Mouse (Mus musculus): ENCODE data around the gene Arhgap32.
"Not testable (repeated sequence)": the region's sequence is repeated elsewhere in the genome, so short reads cannot be mapped to it uniquely, and the experiment has no call there.

Arhgap32 gene

DNA sequence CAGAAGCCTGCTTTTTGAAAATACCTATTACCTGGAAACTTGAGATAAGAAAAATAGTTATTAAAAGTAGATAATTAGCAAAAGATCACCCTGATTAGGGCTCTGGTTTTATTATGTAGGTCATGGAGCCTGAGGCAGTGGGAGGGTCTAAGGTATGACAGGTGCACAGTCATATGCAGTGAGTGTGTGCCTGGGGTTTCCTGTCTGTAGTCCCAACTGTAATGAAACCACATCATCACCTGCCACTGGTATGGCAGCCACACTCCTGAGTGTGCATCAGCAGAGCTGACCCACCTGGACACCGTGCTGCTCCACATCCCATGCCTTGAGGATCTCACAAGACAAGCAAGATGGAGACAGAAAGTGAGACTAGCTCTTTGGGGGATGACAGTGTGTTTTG lies at the start of gene Arhgap32:
TSS of gene Arhgap32 (plus strand) at position 351 of the 400 bp plus-strand sequence.
- DNase-seq: no peak

DNA sequence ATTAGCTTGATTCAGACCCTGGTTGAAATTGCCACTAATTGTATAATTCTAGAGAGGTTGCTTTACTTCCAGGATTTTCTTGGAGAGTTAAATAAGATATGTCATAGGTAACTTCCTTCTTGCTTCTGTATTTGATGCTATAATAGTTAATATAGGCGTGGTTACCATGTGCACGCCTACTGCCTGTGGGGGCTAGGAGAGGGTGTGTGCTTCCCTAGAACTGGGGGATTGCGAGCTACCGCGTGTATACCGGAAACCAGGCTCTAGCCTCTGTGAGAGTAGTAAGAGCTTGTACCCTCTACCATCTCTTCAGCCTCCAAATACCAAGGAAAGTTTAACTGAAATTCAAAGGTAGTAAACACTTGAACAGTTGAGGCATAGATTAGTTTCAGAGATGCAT lies 43.2 kb upstream of the Arhgap32 start:
- DNase-seq: no peak

DNA sequence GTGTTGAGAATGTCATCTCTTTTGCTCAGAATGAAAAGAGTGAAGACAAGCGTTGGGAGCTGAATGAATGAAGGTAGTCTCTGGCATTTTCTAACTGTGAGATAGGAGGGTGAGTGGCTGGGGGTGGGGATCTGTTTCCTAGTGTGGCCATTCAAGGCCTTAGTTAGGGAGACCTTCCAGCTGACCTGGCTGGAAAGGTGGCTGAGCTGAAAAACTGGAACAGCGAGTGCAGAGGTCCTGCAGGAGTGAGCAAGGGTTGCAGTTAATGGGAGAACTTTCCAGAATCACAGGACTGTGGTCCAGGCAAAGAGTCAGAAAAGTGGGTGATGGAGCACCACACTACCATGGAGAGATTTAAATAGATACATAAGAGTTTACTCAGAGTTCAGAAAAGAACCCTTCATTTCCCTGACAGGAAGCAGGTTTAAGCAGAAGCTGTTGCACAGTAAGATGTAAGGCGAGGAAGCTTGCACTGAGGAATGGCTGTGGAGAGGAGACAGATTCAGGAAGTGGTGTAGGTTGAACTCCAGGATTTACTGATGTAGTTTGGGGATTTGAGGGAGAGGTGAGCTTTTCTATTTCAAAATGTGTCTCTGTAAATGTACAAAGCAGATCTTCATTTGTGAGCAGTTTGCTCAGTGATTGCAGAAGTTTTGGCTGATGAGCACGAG lies 27.7 kb upstream of the Arhgap32 start:
- no peak for DNase-seq

DNA sequence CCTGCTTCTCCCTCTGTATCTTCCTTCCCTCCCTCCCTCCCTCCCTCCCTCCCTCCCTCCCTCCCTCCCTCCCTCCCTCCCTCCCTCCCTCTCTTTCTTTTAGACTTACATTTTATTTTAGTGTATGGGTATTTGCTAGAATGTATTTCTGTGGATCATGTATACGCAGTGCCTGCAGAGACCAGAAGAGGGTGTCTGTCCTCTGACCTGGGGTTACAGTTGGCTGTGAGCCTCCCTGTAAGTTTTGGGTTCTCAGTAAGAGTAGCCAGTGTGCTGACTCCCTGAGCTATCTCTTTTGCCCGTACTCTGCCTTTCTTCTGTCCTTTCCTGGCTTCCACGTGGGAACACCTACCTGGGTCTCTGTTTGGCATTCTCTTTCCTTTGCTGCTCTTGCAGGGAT lies 27.1 kb upstream of the Arhgap32 start:
- no peak for DNase-seq

DNA sequence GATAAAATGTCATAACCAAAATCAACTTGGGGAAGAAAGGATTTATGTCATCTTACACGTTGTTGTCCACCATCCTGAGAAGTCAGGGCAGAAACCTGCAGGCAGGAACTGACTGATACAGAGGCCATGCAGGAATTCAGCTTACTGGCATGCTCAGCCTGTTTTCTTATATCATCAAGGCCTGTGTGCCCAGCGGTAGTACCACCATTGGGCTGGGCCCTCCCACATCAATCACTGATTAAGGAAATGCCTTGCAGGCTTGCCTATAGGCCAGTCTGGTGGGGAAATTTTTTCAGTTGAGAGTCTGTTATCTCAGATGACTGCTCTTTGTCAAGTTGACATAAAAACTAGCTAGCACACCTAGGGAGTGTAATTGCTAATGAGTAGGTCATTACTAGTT lies 22.5 kb upstream of the Arhgap32 start:
- DNase-seq: no peak

DNA sequence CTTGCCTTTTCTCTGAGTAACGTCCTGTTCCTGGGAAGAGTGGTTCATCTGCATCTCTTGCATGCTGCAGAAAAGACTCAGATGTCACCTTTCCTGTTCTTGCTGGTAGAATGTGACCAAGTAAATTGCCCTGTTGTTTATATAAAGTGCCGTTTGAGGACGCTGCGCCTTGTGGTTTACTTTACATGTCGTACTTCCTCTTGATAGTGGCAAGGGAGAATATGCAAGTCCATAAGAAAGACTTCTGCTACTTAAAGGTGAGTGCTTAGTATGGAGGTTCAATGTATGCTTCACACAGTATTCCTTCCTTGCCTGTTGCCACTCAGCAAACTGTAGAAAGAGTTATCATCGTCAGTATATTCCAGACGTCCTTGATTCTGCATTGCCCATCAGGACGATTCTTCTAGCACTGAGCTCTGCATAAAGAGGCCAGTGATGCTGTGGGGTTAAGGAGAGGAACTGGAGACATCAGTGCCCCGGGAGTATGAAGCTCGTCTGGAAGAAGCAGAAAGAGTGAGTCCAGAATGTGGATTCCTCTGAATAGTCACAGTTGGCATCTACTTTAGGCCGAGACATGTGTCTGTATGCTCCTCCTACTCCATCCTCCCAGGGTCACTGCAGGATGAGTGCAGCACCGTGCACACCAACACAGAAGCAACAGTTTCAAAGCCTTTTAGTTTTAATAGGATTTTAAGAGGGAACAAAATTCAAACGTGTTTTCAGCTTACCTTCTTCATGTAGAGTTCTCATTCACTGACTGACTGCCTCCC lies 21.4 kb upstream of the Arhgap32 start:
- no peak for DNase-seq

DNA sequence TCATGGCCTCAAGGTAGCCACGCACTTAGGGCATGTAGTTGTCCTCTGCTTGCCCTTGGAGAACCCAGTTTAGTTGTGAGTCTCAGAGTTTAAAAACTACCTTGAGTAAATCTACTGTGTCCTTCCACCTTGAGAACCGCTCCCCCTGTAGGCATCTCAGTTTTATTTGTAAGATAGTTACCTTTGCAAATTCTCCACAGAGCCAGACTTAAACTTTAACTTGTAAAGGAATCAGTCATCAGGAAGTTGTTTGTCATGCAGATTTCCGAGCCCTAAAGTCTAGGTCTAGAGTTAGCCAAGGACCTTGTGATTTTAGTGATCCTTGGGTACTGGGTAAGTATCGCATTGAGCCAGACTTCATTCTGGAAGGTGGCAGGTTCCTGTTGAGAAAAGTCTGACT lies 20.4 kb upstream of the Arhgap32 start:
- DNase-seq: no peak

DNA sequence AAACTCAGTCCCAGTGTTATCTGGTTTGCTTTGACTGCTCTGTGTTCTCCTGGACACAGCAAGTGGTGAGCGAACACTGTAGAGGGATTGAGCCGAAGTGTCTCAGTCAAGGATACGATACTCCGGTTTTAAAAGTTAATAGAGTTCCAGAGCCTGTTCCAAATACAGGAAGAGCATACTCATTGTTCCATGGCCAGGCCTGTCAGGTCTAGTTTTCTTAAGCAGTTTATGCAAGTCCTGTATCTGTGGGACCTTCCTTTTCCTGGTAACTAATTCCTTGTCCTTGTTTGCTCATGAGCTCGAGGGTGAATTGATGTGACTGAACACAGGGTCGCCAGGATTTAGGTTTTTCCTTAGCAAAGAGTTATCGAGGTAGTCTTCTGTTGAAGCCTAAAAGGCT lies 19.4 kb upstream of the Arhgap32 start:
- no peak for DNase-seq

DNA sequence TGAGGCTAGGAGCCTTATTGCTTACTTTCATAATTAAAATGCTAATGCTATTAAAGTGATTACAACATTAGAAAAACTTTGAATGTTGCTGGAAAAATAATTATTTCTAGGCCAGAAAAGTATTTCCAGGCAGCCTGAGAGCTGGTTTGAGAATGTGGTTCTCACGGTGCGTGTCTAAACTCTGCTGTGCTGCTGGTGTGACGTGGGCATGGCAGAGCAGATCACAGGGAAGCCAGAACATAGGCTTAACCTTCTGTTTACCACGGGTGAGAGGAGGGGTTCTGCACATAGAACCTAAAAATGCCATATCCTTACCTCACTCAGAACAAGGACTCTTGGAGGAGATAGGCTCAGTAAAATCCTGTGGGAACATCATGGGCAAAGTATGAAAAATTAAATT lies 18.8 kb upstream of the Arhgap32 start:
- no peak for DNase-seq

DNA sequence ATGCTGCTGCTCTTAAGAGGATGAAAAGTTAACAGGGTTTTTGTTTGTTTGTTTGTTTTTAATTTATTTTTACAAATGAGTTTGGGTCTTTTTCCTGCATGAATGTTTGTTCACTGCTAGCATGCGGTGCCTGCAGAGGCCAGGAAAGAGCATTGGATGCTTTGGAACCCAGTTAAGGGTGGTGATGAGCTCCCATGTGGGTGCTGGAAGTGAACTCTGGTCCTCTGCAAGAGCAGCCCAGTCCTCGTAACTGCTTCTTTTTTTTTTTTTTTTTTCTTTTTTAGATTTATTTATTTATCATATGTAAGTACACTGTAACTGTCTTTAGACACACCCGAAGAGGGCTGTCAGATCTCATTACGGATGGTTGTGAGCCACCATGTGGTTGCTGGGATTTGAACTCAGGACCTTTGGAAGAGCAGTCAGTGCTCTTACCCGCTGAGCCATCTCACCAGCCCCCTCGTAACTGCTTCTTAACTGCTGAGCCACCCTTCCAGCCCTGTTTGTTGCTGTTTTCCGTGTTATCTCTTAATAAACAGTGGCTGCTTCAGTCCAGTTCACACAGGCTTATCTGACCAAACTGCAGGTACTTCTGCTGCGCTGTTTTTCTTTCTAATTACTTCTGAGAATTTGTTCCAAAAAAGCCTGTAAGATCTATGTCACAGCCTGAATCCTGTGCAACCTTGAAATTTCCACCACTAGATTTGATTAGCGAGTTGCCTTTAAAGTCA lies 17.3 kb upstream of the Arhgap32 start:
- no peak for DNase-seq

DNA sequence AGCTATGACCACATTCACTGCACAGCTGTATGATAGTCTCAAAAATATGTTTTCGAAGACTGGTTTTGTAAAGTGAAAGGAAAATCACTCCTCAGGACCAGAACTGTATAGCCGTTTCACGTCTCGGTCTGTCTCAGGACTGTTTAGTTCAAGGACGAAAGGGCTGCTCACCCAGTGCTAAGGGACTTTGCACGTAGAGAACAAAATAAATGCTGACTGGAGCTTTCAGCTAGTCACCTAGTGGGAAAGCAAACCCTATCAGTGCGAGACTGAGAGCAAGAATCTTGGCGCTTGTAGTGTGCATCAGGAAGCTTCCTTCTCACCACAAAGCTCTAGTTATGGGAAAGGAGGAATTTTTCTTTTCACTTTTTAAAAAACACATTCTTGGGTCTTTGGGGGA lies 15.4 kb upstream of the Arhgap32 start:
- no peak for DNase-seq

DNA sequence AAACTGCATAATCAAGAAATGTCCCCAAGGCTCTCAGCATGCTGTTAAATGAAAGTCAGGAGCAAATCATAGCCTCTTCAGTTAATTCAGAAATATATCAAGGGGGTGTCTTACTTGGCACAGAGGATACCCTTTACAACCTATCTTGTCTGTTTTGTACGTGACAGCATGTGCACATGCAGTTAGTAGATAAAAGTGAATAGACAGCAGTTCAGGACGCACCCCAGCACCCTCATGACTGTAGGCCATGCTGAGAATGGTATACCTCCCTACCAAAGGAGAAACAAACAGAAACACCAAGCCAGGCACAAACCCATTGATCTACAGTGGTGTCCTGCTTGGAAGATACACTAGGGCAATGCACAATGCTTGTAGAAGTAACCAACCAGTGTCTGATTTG lies 14.4 kb upstream of the Arhgap32 start:
- no peak for DNase-seq

DNA sequence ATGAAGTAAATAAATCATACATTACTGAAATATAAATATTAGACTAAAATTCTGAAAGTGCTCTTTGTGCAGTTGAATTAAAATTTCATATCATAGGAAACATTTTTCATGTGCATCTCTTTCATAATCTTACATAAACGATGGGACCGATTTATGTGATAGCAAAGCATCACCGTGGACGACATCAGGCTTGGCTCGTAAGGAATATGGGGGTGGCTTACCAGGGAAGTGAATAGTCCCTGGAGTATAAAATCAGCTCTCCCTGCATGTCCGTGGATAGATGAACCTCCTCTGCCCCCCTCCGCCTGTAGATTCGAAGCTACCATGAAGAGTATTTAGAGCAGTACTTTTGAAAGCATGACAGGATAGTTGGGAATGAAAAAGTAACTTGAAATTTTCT lies 11.3 kb upstream of the Arhgap32 start:
- DNase-seq: no peak

DNA sequence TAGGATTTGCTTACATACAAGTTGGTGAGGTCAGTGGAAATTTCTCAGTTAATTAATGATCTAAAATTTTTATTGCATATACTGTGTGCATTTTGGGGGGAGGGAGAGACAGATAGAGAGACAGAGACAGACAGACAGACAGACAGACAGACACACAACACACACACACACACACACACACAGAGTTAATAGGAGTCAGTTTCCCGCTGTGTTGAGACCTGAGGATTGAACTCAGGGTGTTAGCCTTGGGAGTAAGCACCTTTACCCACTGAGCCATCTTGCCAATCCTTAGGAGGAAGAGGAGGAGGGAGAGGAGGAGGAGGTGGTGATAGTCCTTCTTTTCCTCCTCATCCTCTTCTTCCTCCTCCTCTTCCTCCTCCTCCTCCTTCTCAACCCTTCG lies 5.6 kb upstream of the Arhgap32 start:
- no peak for DNase-seq

DNA sequence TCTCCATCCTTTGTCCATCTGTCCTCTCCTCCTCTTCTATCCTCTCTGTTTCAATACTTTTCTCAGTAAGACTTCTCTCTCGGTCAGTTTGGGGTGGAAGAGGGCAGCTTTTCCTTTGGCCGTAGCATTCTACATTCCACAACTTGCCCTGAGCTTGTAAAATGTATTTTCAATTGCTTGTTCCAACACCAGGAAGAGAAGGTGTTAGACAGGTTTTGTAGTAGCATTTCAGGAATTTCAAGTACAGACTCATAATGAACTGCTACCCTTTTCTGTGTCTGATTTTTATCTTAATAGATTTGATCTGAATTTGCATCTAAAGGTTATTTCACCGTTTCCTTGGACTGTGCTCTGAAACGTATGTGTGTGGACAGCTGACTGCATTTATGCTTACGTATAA lies 336 bp downstream of the Arhgap32 start:
- no peak for DNase-seq

DNA sequence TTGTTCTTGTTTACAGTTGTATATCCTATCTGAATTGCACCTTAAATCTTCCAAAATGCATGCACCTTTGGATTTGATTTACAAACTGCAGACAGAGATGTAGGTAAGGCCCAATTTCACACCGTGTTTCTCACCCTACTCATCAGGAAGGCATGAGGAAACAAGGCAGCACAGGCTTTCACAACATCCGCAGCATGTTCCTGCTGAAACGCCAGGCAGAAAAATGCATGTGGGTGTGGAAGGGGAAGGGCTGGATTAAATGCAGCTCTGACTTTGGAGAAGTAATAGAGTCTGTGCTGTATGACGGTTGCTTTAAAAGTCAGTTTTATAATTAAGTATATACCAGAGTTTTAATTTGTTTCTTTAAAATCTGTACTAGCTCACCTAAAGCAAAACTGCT lies 1.9 kb downstream of the Arhgap32 start:
- no peak for DNase-seq

DNA sequence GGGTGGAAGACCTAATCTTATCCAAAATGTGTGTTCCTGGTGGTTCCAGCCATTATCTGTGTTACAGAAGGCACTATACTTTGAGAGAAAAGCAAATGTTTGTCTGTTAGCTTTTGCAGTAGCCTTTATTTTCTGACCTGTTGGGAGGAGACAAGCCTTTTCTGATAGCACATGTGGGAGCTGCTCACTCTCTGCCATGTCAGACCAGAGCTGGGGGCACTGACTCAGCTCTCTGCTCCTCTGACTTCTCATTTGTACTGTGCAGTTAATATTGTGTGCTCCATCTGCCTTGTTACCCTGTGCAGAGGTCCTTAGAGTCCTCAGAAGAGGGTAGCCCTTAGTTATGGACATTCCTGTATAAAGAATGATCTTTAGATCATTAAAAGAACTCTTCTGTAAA lies 2.5 kb downstream of the Arhgap32 start:
- no peak for DNase-seq

DNA sequence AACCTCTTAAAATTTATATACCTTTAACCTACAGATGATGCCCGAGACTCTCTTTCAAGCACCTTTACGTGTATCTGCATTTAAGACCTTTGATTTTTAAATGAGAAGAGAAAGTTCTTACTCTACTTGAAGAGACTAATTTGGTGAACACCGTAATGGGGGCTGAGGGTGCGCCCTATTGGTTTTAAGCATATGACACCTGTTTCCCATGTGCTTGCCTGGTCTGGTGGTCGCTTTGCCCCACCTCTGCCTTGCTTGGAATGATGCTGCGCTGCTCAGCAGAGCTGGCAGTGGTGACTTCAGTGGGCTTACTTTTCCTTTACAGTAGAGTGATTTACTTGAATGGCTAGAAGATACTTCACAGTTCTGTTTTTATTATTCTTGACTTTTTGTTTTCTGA lies 3.6 kb downstream of the Arhgap32 start:
- DNase-seq: no peak

DNA sequence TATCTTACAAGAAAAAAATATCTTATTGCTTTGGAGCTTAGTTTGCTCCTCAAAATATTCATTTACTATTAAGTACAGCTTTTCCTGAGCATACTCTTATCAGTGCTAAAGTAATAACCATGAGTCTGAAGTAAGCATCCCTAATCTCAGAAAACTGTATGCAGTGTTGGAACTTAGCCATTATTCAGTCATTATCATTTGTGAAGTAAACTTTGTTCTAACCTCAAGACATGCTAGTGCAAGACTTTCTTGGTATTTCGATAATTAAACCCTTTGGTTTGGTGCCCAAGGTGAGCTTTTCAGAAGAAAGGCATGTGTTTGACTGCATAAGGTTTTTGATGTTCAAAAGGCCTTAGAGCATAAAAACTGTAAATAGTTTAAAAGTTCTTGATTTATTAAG lies 4.2 kb downstream of the Arhgap32 start:
- DNase-seq: no peak

DNA sequence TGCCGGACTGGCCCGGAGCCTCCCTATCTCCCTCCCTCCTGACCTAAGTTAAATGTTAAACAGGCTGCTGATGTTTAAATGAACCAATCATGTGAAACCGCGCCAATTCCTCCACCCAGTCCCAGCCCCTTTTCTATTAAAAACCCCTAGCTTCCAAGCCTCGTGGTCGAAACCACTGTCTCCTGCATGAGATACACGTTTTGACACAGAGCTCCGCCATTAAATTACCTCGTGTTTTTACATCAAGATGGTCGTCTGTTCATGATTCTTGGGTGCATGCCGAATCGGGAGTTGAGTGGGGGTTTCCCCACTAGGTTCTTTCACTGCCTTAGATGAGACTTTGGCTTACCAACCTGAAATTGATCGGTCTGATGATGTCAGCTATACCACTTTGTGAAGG lies 5.3 kb downstream of the Arhgap32 start:
- not testable (repeated sequence) for DNase-seq

DNA sequence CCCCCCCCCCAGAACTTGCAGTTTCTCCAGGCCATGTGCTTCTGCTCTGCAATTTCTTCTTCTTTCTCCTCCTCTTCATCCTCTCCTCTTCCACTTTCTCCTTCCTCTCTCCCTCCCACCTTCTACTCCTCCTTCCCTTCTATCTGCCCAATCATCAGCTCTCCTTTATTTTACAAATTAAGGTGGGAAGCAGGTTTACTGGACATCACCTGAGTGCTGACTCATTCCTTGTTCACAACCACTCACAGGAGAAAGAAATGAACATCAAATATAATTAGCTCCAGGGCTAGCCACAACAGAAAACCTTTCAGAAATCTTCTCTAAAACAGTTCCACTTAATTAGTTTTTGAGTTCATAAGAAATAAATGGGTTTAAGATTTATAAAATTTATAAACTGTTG lies 20.3 kb downstream of the Arhgap32 start:
- DNase-seq: no peak

DNA sequence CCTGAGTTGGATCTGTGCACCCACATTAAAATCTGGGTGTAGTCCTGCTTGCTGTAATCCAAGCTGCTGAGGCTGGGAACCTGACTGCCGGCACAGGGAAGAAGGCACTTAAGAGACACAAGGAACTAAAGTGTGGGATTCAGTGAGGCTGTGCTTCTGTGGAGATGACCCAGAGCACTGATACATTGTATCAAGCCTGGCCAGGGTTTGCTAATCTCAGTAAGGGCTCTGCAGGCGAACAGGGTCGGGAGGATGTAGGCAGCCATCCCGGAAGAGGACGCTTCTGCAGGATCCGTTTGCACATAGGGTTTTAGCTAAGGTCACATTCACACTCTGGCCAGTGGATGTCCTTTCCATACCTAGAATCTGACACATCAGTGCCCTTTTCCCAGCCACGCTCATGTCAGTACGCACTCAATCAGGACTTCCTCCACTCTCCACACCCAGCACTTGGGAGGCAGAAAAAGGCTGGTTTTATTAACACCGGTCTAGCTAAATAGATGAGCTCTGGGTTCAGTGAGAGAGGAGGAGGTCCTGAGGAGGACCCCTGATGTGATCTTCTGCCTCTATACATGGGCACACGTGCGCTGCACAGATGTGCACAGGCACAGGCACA lies 20.9 kb downstream of the Arhgap32 start:
- DNase-seq: no peak

DNA sequence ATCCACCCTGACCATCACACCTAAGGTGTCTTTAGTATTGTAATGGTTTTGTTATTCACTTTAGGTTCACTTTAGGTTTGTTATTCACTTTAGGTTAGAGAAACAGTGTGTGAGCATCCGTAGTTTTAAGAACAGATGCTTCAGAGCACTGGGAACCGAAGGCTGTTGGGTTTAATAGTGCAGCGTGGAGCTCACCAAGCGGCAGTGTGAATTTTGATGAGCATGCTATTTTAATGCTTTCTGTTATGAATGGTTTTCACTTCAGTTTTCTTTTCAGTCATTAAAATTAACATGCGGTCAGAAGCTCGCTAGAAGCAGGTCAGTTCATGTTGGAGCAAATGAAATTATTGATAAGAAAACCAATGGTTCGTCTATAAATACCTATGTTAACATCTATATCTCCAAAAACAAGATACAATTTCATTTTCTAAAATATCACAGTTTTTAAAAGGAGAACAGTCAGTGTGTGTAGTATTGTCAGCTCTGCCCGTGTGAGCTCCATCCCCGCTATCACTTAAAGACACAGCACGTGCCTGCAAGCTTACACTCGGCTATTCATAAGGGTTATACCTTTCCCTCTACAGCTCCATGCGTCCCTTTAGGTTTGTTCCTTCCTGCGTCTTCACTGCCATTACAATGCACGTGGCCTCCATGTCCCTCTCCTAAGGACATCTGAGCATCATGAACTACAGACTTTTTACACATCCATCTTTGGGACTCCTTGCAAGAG lies 21.9 kb downstream of the Arhgap32 start:
- no peak for DNase-seq
